Mouse (Mus musculus) small intestine, adult 2 months (tissue): Measurements from ENCODE around the gene Cpne2. TPM values are rescaled to one million over a fixed set of nuclear protein-coding genes. Genes with fewer than 3 reads are reported as not detected.
A peak's percentile ranks its signal among the peaks of the same experiment; 100 is the strongest.

Source experiments
- H3K27ac ChIP-seq: fragments of 200-500 bp; 2 replicates; pipeline ENCODE4 v1.5.1; 2012; ENCODE audit warnings: low read depth, low read length, control low read depth, inconsistent platforms; ENCODE audit not compliant: insufficient read depth
- H3K27me3 ChIP-seq: fragments of 200-500 bp; 2 replicates; pipeline ENCODE4 v1.6.1; 2012; ENCODE audit warnings: mild to moderate bottlenecking, moderate library complexity, low read length, inconsistent platforms; ENCODE audit not compliant: control insufficient read depth, insufficient read depth
- H3K36me3 ChIP-seq: fragments of 200-500 bp; 2 replicates; pipeline ENCODE4 v1.6.1; 2012; ENCODE audit warnings: mild to moderate bottlenecking, low read length, control low read depth, inconsistent platforms; ENCODE audit not compliant: control insufficient read depth, insufficient read depth
- H3K4me1 ChIP-seq: fragments of 200-500 bp; 2 replicates; pipeline ENCODE4 v1.6.1; 2012; ENCODE audit warnings: low read length, inconsistent platforms, mixed read lengths; ENCODE audit not compliant: control insufficient read depth, insufficient read depth, insufficient read length
- H3K4me3 ChIP-seq: fragments of 200-500 bp; 2 replicates; pipeline ENCODE4 v1.5.1; 2012; ENCODE audit warnings: low read depth, mild to moderate bottlenecking, control low read depth, inconsistent platforms, low read length, moderate library complexity
- CTCF ChIP-seq: fragments of 200-500 bp; IDR thresholded peaks from 2 replicates; pipeline ENCODE4 v1.5.1; 2012; ENCODE audit warnings: low read depth, mild to moderate bottlenecking, control low read depth, inconsistent platforms, low read length, moderate library complexity, mixed read lengths; ENCODE audit not compliant: insufficient replicate concordance, insufficient read length; ENCODE audit errors: extremely low read depth
- POLR2A ChIP-seq: fragments of 200-500 bp; IDR thresholded peaks from 2 replicates; pipeline ENCODE4 v1.6.1; 2012; ENCODE audit warnings: low read depth, mild to moderate bottlenecking, control low read depth, inconsistent platforms, low read length, moderate library complexity
- WGBS: fragments of 180-500 bp; shearing (Covaris S2); methylation state at CpG from one replicate; pipeline ENCODE4 v1.1.7; 2018; 5-methylcytosine and 5-hydroxymethylcytosine counted together
- polyA plus RNA-seq: library from polyadenylated mRNA; depleted of rRNA; stranded (reverse); fragments of >200 nt; gene quantifications from 2 replicates; pipeline ENCODE4 v1.2.3, GENCODE M21; 2012

Gene Cpne2
- polyA plus RNA-seq, 1 experiment: 108 TPM

DNA sequence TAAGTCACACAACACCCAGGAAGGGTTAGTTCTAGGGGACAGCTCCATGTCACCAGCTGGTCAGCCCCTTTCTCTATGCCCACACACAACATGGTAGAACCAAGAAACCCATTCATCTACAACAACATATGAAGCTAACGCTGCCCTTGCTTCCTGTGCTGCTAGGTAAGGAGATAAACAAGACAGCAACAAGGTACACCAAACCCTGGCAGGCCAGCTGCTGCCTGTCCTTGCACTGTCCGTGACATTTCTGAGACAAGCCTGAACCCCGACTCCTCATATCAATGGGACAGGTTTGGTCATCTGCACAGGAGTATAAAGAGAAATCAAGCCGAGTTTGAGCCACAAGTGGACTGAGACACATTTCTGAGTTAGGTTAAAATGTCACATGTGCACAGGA is 42.4 kb downstream of the Cpne2 start:
- Histone ChIP-seq H3K36me3 (peaks cover 58% of the 10 kb centered on the region), H3K4me1 (no peaks in the 10 kb centered on the region), H3K4me3 (no peak overlapping the region), H3K27ac (no peak overlapping the region), H3K27me3 (no peaks in the 10 kb centered on the region)
- TF ChIP-seq POLR2A: no peak
- TF ChIP-seq CTCF: no peak
- 91% methylated on average over 4 of the region's 4 CpGs for WGBS

DNA sequence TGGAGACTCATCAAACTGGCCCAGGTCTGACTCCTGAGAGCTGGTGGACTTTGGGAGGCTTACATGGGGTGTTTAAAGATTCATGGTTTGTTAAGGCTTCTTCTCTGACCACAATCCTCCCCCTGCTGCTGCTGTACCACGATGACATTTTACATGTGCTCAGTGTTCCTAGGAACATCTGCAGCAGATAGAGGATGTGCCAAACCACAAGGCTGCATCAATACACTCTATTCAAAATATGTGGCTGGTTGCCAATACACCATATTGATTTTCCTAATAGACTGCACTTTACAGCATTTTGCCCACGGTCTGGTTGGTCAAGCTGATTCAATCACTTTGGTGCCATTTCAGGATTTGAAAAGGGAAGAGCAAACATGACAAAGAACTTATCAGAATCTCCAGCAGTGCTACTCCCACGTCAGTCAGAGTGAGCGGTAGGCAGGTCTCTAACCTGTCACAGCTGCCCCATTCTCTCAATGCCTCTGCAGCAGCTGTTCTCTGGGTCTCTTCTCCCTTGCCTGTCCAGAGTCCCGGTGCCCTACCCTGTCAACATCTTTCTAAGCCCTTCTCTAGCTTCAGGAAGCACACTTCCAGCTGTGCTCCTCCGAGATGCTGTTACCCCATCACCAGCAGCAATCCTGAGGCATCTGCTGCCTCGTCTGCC is 49.2 kb downstream of the Cpne2 start:
- peaks cover 57% of the 10 kb centered on the region for H3K36me3 ChIP-seq
- WGBS: 64% methylated on average over 7 of the region's 7 CpGs
- TF ChIP-seq POLR2A (no peak), CTCF (no peak)

DNA sequence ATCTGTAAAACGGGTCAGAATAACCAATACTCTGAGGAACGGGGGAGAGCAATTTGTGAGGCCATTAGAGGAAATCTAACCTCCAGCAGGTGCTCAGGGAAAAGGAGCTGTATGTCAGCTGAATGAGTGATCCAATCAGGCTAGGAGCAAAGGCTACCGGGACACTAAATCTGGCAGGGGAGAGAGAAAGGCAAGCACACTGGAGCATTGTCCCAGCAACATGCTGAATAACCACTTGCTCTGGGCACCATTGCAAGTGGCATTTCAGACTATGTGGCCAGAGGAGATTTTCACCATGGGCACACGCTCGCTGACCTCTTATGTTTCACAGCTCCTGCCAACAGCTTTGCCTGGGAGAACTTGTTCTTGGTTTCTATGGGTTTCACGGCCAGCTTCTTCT is 49.8 kb downstream of the Cpne2 start:
- H3K27me3 ChIP-seq: no peaks in the 10 kb centered on the region
- WGBS: 89% methylated on average over 6 of the region's 6 CpGs
- H3K4me3 ChIP-seq: no peak overlapping the region
- TF ChIP-seq POLR2A (no peak), CTCF (no peak)
- no peaks in the 10 kb centered on the region for H3K4me1 ChIP-seq
- H3K27ac ChIP-seq: no peak overlapping the region
- H3K36me3 ChIP-seq: peaks cover 58% of the 10 kb centered on the region

More for the DNA sequence above, 49.2 kb downstream of the Cpne2 start:
- Histone ChIP-seq H3K4me1 (no peaks in the 10 kb centered on the region), H3K4me3 (no peak overlapping the region), H3K27ac (no peak overlapping the region), H3K27me3 (no peaks in the 10 kb centered on the region)

DNA sequence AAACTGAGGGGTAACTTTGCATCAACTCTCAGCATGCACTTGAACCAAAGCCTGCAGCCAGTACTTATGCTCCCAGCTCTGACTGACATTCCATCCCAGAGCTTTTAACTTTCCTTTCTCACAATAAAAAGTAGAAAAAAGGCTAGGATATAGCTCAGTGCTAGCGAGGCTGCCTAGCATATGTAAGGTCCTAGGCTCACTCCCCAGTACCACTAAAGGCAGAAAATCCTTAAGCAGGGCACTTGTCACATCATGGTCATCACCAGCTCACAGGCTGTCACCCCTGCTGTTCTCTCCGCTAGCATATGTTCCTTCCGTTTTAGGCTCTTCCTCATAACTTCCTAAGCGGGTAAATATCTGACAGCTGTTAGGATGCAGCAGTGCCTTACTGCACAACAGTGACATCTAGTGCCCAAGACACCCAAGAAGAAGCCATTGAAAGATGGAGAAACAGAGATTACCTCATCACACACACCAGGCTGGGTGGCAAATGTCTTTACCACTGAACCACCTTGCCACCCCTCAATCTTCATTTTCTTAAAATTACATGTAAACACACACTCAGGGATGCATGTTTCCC is 51.5 kb downstream of the Cpne2 start:
- Histone ChIP-seq H3K4me3 (no peak overlapping the region), H3K27ac (no peak overlapping the region), H3K36me3 (peaks cover 57% of the 10 kb centered on the region), H3K4me1 (no peaks in the 10 kb centered on the region), H3K27me3 (no peaks in the 10 kb centered on the region)
- TF ChIP-seq CTCF: peak; percentile 11; the same call in 1 of the 2 replicates
- TF ChIP-seq POLR2A: no peak
- WGBS: 43% methylated on average over 4 of the region's 4 CpGs

DNA sequence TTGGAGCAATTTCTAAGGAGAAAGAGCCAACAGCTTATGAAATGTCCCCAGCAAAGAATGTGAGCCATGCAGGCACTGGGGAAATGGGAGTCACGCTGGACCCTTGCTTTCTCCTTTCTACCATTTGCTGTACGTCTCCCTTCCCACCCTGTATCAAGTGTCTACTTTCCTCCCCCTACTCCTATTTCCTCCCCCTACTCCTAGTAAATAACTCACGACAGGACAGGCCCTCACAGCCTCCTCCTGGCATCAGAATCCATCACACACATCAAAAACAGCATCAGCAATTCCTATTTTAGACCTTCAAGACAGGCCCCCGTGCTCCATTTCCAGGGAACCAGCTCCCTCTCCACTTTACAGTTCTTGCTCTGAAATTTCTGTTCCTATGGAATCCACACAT is 58.9 kb downstream of the Cpne2 start:
- Histone ChIP-seq H3K4me1 (peaks cover 3% of the 10 kb centered on the region; the same call in 1 of the 2 replicates), H3K36me3 (peaks cover 25% of the 10 kb centered on the region), H3K27ac (no peak overlapping the region), H3K4me3 (no peak overlapping the region), H3K27me3 (no peaks in the 10 kb centered on the region)
- WGBS: 91% methylated on average over 4 of the region's 4 CpGs
- no peak for TF ChIP-seq CTCF
- no peak for TF ChIP-seq POLR2A

DNA sequence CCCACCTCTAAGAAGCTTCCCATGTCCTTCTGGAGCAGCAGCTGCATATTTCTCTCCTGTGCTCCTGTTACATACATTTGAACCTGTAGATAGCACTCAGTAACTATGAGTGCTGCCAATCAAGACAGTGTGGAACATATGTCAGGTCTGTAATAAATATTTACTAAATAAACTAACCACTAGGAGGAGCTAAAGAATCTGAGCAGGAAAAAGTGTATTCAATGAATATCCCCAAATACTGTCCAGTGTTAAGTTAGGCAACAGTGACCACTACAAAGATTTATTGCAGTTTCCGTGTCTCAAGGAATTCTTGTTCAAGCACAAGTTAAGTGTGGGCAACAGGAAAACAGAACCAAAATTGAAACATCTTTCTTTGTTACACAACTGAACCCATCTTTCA is 61.4 kb downstream of the Cpne2 start:
- Histone ChIP-seq H3K4me1 (peaks cover 3% of the 10 kb centered on the region; the same call in 1 of the 2 replicates), H3K4me3 (no peak overlapping the region), H3K36me3 (peaks cover 2% of the 10 kb centered on the region; the same call in 1 of the 2 replicates), H3K27me3 (no peaks in the 10 kb centered on the region), H3K27ac (no peak overlapping the region)
- 54% methylated on average over 1 of the region's 1 CpGs for WGBS
- TF ChIP-seq CTCF (no peak), POLR2A (no peak)

DNA sequence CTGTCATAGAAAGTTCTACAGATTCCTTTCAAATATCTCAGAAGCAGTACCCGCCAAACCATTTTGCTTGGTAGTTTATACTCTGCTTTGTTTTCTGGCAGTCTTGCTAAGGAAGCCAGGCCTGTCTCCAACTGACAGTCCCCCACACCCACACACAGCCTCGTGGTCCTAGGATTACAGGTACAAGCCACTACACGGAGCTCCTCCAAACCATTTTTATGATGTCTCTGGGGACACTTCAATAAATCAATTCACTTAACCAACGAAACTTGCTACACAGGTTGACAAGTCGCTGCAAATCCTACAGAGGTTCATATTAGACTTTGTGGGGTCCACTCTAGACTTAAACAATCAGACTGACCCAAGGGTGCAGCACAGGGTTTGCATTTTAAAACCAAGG is 67.7 kb downstream of the Cpne2 start:
- H3K4me1 ChIP-seq: peaks cover 3% of the 10 kb centered on the region; the same call in 1 of the 2 replicates
- TF ChIP-seq POLR2A (no peak), CTCF (no peak)
- 6% methylated on average over 5 of the region's 5 CpGs for WGBS
- peak overlapping the region; percentile 78 for H3K4me3 ChIP-seq
- H3K27ac ChIP-seq: no peak overlapping the region
- no peaks in the 10 kb centered on the region for H3K27me3 ChIP-seq
- H3K36me3 ChIP-seq: no peaks in the 10 kb centered on the region
